Mouse (Mus musculus) liver, adult 2 months (tissue): ENCODE data around the gene Cd9.

Source experiments
- CTCF ChIP-seq: fragments of 200-500 bp; IDR thresholded peaks from 2 replicates; pipeline ENCODE4 v1.5.1; 2011; ENCODE audit warnings: low read depth, low read length, control low read depth
- POLR2A ChIP-seq: fragments of 200-500 bp; IDR thresholded peaks from 2 replicates; pipeline ENCODE4 v1.6.1; 2011; ENCODE audit warnings: low read length, control low read depth; ENCODE audit not compliant: insufficient read depth; ENCODE audit errors: extremely low read depth

DNA sequence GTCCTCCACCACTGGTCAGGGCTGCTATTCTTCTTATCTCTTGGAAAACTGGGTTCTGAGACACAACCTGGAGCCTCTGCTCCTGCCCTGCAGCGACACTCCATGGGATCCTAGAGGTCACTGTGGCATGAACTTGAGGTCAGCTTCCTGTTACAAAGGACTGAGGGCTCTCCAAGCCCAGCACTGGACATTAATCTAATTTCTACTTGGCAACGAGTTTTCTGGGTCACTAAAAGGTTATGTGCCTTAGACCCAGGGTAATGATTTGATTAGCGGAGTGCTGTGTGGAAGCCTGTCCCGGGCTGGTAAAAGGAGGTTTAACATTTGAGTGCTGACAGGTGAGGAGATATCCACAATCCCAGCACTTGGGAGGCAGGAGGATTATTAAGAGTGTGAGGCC lies 9.0 kb downstream of the Cd9 start:
- TF ChIP-seq POLR2A: no peak
- no peak for TF ChIP-seq CTCF
